Mouse (Mus musculus): ENCODE data around the gene Lingo2. TPM values are rescaled to one million over a fixed set of nuclear protein-coding genes. Genes with fewer than 3 reads are reported as not detected.

Gene Lingo2
- 0.13 and 0.16 TPM in 2 replicates for polyA plus RNA-seq (2016; fragmentation: Nextera tagmentation; extraction: Ambion mirVana)

- no peaks in the 10 kb centered on the region for H3K36me3 ChIP-seq
- H3K4me3 ChIP-seq: peak within 1 kb of the TSS; percentile 69
- H3K9me3 ChIP-seq: no peaks in the 10 kb centered on the region
- DNase-seq (ENCODE audit: low spot score): no peak
- H3K4me1 ChIP-seq: peaks cover 11% of the 10 kb centered on the region
- under 1% methylated on average over 61 of the region's 61 CpGs for WGBS
- peaks cover 57% of the 10 kb centered on the region for H3K27me3 ChIP-seq (ENCODE audit: insufficient read depth, poor library complexity, severe bottlenecking)
- H3K27ac ChIP-seq: no peak within 1 kb of the TSS
Measured at GRCm38 (mm10) chr4:36951150-36951954, at the start of gene Lingo2. Lingo2 (minus strand) TSS chr4:36951747.

- H3K9me3 ChIP-seq: no peaks in the 10 kb centered on the region
- H3K4me1 ChIP-seq: no peaks in the 10 kb centered on the region
- no peak for DNase-seq (ENCODE audit: low spot score)
- WGBS: 81% methylated on average over 4 of the region's 4 CpGs
- H3K27ac ChIP-seq: no peak overlapping the region
- no peaks in the 10 kb centered on the region for H3K36me3 ChIP-seq
- no peaks in the 10 kb centered on the region for H3K27me3 ChIP-seq (ENCODE audit: insufficient read depth, poor library complexity, severe bottlenecking)
- no peak overlapping the region for H3K4me3 ChIP-seq
Measured at GRCm38 (mm10) chr4:36973358-36973757, 21.8 kb upstream of the Lingo2 start.

GRCm38 (mm10) chr4:36952431-36953429 lies 1.2 kb upstream of the Lingo2 start:
- 10% methylated on average over 20 of the region's 20 CpGs for WGBS
- no peaks in the 10 kb centered on the region for H3K9me3 ChIP-seq
- DNase-seq (ENCODE audit: low spot score): no peak
- H3K36me3 ChIP-seq: no peaks in the 10 kb centered on the region
- peak overlapping the region; percentile 69 for H3K4me3 ChIP-seq
- peaks cover 11% of the 10 kb centered on the region for H3K4me1 ChIP-seq
- H3K27ac ChIP-seq: no peak overlapping the region
- peaks cover 57% of the 10 kb centered on the region for H3K27me3 ChIP-seq (ENCODE audit: insufficient read depth, poor library complexity, severe bottlenecking)

DNA sequence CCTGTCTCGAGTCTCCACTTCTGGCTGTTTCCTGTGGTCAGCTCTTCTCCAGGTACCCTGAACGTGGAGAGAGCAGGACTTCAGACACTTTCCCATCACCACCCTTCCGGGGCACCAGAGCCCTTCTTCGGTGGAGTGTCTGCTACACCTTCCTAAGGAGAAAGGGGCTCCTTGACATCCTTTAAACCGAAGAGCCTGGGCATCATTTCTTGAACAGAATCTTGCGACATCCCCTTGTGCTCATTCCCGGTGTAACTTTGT lies 338 bp upstream of the Lingo2 start:
- H3K4me3 ChIP-seq: peak overlapping the region; percentile 69
- no peaks in the 10 kb centered on the region for H3K9me3 ChIP-seq
- WGBS: under 1% methylated on average over 7 of the region's 7 CpGs
- H3K4me1 ChIP-seq: peaks cover 11% of the 10 kb centered on the region
- no peak for DNase-seq (ENCODE audit: low spot score)
- peaks cover 57% of the 10 kb centered on the region for H3K27me3 ChIP-seq (ENCODE audit: insufficient read depth, poor library complexity, severe bottlenecking)
- no peak overlapping the region for H3K27ac ChIP-seq
- H3K36me3 ChIP-seq: no peaks in the 10 kb centered on the region

DNA sequence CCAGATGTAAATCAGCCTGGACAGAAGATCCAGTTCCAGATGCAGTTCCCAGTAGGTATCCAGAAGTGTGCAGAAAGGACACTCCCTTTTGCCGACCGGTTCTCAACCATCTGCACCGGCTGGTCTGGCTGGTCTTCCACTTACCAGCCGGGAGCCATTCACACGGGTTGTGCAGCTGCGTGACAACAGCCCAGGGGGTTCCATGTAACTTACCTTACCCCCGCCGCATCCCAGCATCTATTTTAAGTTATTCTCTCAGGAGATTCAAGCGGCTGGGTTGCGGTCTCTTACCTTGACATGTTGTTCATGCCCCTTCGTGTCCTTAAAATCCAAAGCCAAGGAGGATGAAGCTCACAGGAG lies 777 bp downstream of the Lingo2 start:
- Histone ChIP-seq H3K4me3 (peak overlapping the region; percentile 69), H3K36me3 (no peaks in the 10 kb centered on the region), H3K27ac (no peak overlapping the region), H3K4me1 (peaks cover 11% of the 10 kb centered on the region), H3K9me3 (no peaks in the 10 kb centered on the region), H3K27me3 (ENCODE audit: insufficient read depth, poor library complexity, severe bottlenecking) (peaks cover 57% of the 10 kb centered on the region)
- DNase-seq (ENCODE audit: low spot score): no peak
- WGBS: 3% methylated on average over 11 of the region's 11 CpGs

DNA sequence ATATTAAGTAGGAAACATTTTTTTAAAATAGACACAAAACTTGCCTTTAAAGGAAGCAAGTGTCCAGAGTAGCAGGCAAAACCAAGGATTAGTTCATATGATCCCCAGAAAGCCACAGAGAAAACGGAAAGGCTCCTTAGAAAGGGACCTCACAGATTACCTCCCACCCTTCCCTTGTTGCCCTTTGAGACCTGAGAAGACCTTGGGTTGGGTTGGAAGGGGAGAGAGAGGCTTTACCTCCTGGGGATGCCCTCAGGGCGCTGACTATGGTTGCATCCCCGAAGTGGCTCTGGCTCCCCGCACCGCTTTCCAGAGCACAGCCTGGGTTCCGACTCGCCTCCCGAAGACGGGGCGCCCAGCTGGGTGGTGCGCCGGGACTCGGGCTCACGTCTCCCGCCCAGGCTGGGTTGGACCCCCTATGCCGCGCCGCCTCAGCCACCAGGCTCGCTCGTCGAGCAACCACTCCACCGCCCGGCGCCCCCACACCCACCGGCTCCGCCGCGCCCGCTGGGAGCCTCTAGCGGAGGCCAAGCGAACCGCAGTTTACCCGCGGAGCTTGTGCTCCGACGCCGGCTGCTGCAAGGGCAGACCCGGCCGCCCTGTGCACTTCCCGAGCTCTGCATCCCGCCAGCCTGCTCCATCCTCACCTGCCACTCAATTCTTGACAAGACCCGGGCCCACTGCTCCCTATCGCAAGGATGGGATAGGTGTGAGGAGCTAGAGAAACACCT lies 1.4 kb downstream of the Lingo2 start:
- peak; percentile 84 for DNase-seq (ENCODE audit: low spot score)
- peaks cover 11% of the 10 kb centered on the region for H3K4me1 ChIP-seq
- H3K27ac ChIP-seq: no peak overlapping the region
- peaks cover 57% of the 10 kb centered on the region for H3K27me3 ChIP-seq (ENCODE audit: insufficient read depth, poor library complexity, severe bottlenecking)
- H3K36me3 ChIP-seq: no peaks in the 10 kb centered on the region
- H3K4me3 ChIP-seq: peak overlapping the region; percentile 69
- H3K9me3 ChIP-seq: no peaks in the 10 kb centered on the region
- WGBS: under 1% methylated on average over 43 of the region's 43 CpGs

GRCm38 (mm10) chr4:36890810-36891209 lies 60.7 kb downstream of the Lingo2 start:
- Histone ChIP-seq H3K27me3 (ENCODE audit: insufficient read depth, poor library complexity, severe bottlenecking) (no peaks in the 10 kb centered on the region), H3K4me1 (no peaks in the 10 kb centered on the region), H3K27ac (no peak overlapping the region), H3K9me3 (no peaks in the 10 kb centered on the region), H3K36me3 (no peaks in the 10 kb centered on the region), H3K4me3 (no peak overlapping the region)
- 68% methylated on average over 1 of the region's 1 CpGs for WGBS
- no peak for DNase-seq (ENCODE audit: low spot score)

- no peaks in the 10 kb centered on the region for H3K36me3 ChIP-seq
- H3K4me3 ChIP-seq: no peak overlapping the region
- H3K27me3 ChIP-seq (ENCODE audit: insufficient read depth, poor library complexity, severe bottlenecking): no peaks in the 10 kb centered on the region
- H3K4me1 ChIP-seq: no peaks in the 10 kb centered on the region
- DNase-seq (ENCODE audit: low spot score): no peak
- no peak overlapping the region for H3K27ac ChIP-seq
- WGBS: 83% methylated on average over 3 of the region's 3 CpGs
- no peaks in the 10 kb centered on the region for H3K9me3 ChIP-seq
Measured at GRCm38 (mm10) chr4:36890365-36890764, 61.2 kb downstream of the Lingo2 start.

GRCm38 (mm10) chr4:36874781-36875180 lies 76.8 kb downstream of the Lingo2 start:
- DNase-seq (ENCODE audit: low spot score): no peak
- no peak overlapping the region for H3K27ac ChIP-seq

GRCm38 (mm10) chr4:36824982-36825381 lies 126.6 kb downstream of the Lingo2 start:
- H3K27me3 ChIP-seq (ENCODE audit: insufficient read depth, poor library complexity, severe bottlenecking): no peaks in the 10 kb centered on the region
- no peak for DNase-seq (ENCODE audit: low spot score)
- H3K9me3 ChIP-seq: no peaks in the 10 kb centered on the region
- H3K36me3 ChIP-seq: no peaks in the 10 kb centered on the region
- H3K4me3 ChIP-seq: no peak overlapping the region
- H3K27ac ChIP-seq: no peak overlapping the region
- H3K4me1 ChIP-seq: no peaks in the 10 kb centered on the region

More at GRCm38 (mm10) chr4:36874781-36875180, 76.8 kb downstream of the Lingo2 start:
- Histone ChIP-seq H3K4me3 (no peak overlapping the region), H3K27me3 (ENCODE audit: insufficient read depth, poor library complexity, severe bottlenecking) (no peaks in the 10 kb centered on the region), H3K36me3 (no peaks in the 10 kb centered on the region), H3K9me3 (no peaks in the 10 kb centered on the region), H3K4me1 (no peaks in the 10 kb centered on the region)

DNA sequence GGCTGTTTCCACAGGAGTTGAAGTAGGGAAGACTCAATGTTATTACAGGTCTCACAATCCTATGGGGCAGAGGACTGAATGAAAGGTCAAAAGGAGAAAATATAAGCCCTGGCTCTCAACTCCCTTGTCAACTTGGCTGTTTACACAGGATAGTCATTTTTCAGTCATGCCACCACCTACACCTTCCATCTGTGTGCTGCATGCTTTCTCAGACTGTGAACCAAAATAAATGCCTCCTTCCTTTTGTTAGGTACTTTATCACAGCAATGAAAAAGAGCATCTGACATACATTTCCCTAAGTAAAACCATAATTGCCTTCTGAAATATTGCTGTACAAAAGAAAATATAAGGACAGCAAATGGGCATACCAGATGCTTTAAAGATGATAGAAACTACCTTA lies 129.6 kb downstream of the Lingo2 start:
- Histone ChIP-seq H3K36me3 (no peaks in the 10 kb centered on the region), H3K4me1 (no peaks in the 10 kb centered on the region)
- no peak for DNase-seq (ENCODE audit: low spot score)

GRCm38 (mm10) chr4:36775088-36775487 lies 176.5 kb downstream of the Lingo2 start:
- Histone ChIP-seq H3K27me3 (ENCODE audit: insufficient read depth, poor library complexity, severe bottlenecking) (no peaks in the 10 kb centered on the region), H3K36me3 (no peaks in the 10 kb centered on the region), H3K4me3 (no peak overlapping the region), H3K9me3 (no peaks in the 10 kb centered on the region), H3K27ac (no peak overlapping the region), H3K4me1 (no peaks in the 10 kb centered on the region)
- DNase-seq (ENCODE audit: low spot score): no peak
- 79% methylated on average over 4 of the region's 4 CpGs for WGBS

More for the DNA sequence above, 129.6 kb downstream of the Lingo2 start:
- Histone ChIP-seq H3K27ac (no peak overlapping the region), H3K27me3 (ENCODE audit: insufficient read depth, poor library complexity, severe bottlenecking) (no peaks in the 10 kb centered on the region), H3K4me3 (no peak overlapping the region), H3K9me3 (no peaks in the 10 kb centered on the region)

DNA sequence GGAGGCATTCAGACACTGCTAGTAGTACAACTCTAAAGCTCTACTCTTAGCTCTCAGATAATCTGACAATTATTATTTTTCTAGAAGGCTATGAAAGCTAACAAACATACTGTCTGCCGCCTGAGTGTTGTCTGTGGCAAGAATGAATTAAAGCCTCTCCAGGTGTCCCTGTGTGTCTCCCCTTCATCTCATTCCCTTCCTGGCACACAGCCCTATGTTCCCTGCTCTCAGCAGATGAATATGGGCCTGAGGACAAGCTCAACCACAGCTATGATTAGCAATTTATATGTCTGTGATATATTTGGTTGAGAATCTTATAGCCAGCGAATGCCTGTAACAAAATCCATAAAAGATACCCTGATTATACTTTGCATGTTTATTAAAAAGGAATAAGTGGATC lies 220.9 kb downstream of the Lingo2 start:
- H3K36me3 ChIP-seq: no peaks in the 10 kb centered on the region
- H3K4me1 ChIP-seq: no peaks in the 10 kb centered on the region
- no peak overlapping the region for H3K27ac ChIP-seq
- no peaks in the 10 kb centered on the region for H3K9me3 ChIP-seq
- WGBS: 76% methylated on average over 2 of the region's 2 CpGs
- H3K27me3 ChIP-seq (ENCODE audit: insufficient read depth, poor library complexity, severe bottlenecking): no peaks in the 10 kb centered on the region
- no peak for DNase-seq (ENCODE audit: low spot score)
- H3K4me3 ChIP-seq: no peak overlapping the region

All from heart, embryonic 10.5 days (tissue).